Mouse (Mus musculus) intestine, postnatal 0 days (tissue): ENCODE data around the gene Tmem45a. TPM values are rescaled to one million over a fixed set of nuclear protein-coding genes. Genes with fewer than 3 reads are reported as not detected.

Source experiments
- ATAC-seq: fragments of 200-750 bp; cut with Nextera tagmentation; 2 replicates; pipeline ENCODE4 v1.8.0; 2017; ENCODE audit warnings: mild to moderate bottlenecking, moderate TSS enrichment, moderate library complexity
- H3K27ac ChIP-seq: fragments of 300-500 bp; sonication (generic); 2 replicates; pipeline ENCODE4 v1.5.1; 2014; ENCODE audit warnings: mild to moderate bottlenecking, low read depth, low read length, moderate library complexity
- H3K27me3 ChIP-seq: fragments of 300-500 bp; sonication (generic); replicated peaks from 2 replicates; pipeline ENCODE4 v1.6.1; 2014; ENCODE audit warnings: low read length, mixed read lengths; ENCODE audit not compliant: control insufficient read depth, insufficient read depth
- H3K36me3 ChIP-seq: fragments of 300-500 bp; sonication (generic); 2 replicates; pipeline ENCODE4 v1.6.1; 2014; ENCODE audit warnings: mild to moderate bottlenecking, moderate library complexity; ENCODE audit not compliant: control insufficient read depth, insufficient read depth
- H3K4me1 ChIP-seq: fragments of 300-500 bp; sonication (generic); replicated peaks from 2 replicates; pipeline ENCODE4 v1.6.1; 2014; ENCODE audit warnings: antibody characterized with exemption, low read length, mixed read lengths; ENCODE audit not compliant: control insufficient read depth, insufficient read depth
- H3K4me2 ChIP-seq: fragments of 300-500 bp; sonication (generic); replicated peaks from 2 replicates; pipeline ENCODE4 v1.6.1; 2014; ENCODE audit warnings: low read depth, mild to moderate bottlenecking, moderate library complexity
- H3K4me3 ChIP-seq: fragments of 300-500 bp; sonication (generic); 2 replicates; pipeline ENCODE4 v1.5.1; 2014; ENCODE audit warnings: low read depth, low read length
- H3K9ac ChIP-seq: fragments of 300-500 bp; sonication (generic); 2 replicates; pipeline ENCODE4 v1.6.1; 2014; ENCODE audit warnings: mild to moderate bottlenecking, low read depth, low read length
- H3K9me3 ChIP-seq: fragments of 300-500 bp; sonication (generic); 2 replicates; pipeline ENCODE4 v1.6.1; 2016; ENCODE audit warnings: mixed run types; ENCODE audit not compliant: control insufficient read depth
- CTCF ChIP-seq: sonication (generic); IDR thresholded peaks from 2 replicates; pipeline ENCODE4 v1.5.1; 2016; ENCODE audit warnings: low read depth, mild to moderate bottlenecking, control low read depth, antibody characterized with exemption, moderate library complexity
- WGBS: fragments of 180-500 bp; shearing (Covaris S2); extraction: QIAGEN DNeasy Blood & Tissue Kit; methylation state at CpG from one replicate; pipeline ENCODE4 v1.1.7; 2014; 5-methylcytosine and 5-hydroxymethylcytosine counted together
- polyA plus RNA-seq: library from polyadenylated mRNA; unstranded; fragments of >200 nt; fragmentation: Nextera tagmentation; extraction: Ambion mirVana; gene quantifications from 2 replicates; pipeline ENCODE4 v1.2.1, GENCODE M21; 2015

Tmem45a gene
- polyA plus RNA-seq, 1 experiment from 2014 or later: 6.1 TPM

DNA sequence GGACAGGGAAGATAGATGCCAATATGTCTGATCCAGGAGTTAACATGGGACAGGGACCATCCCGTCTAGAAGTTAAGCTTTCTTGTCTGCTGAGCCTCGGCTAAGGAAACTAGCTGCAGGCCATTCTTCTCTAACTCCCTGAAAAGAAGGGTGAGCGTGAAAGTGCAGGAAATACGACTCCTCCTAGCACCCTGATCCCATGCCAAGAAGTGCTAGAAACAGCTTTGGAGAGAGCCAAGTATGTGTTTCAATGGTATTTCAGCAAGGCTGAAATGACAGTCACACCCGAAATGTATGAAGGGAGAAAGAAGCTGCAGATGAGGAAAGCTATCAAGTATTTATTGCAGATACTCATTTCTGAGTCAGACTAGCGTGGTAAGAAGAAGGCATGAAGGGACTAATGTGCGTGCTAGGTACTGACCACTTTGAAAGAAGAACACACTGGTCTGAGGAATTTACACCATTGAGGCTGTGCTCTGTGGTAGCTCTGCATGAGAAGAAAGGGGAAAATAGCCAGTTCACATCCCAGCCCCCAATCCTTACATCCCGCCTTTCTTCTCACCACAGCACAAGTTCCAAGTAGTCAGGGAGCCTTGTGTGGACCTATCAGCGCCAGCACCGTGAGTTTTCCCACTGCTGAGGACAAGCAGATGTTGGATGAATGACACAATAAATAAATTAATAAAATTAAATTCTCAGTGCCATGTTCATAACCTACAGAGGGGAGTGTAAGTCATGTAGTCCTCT lies 33.0 kb downstream of the Tmem45a start:
- Histone ChIP-seq H3K36me3 (no peaks in the 10 kb centered on the region), H3K27ac (no peak overlapping the region), H3K4me2 (no peak overlapping the region), H3K27me3 (no peaks in the 10 kb centered on the region), H3K4me3 (no peak overlapping the region), H3K9ac (no peak overlapping the region), H3K9me3 (no peaks in the 10 kb centered on the region), H3K4me1 (no peaks in the 10 kb centered on the region)
- no peak for TF ChIP-seq CTCF
- WGBS: 63% methylated on average over 10 of the region's 10 CpGs
- no peak for ATAC-seq

DNA sequence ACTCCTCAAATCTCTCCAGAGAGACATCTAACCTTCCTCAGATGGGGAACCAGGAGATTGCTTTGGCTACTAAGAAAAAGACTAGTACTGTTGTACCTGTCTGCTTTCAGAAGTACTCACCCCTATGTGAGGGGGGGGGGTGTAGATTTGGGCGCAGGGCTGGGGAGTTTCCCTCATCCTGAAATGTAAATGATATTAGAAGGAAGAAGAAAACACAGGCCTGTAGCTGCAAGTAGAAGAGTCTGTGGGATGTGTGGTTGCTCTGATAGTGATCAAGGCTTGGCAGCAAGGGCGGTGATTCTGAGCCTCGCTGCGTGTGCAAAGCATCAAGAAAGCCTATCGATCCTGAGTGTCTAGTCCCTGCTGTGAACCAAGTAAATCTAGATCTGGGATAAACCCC lies 43.0 kb downstream of the Tmem45a start:
- Histone ChIP-seq H3K27me3 (no peaks in the 10 kb centered on the region), H3K4me3 (no peak overlapping the region), H3K4me2 (no peak overlapping the region), H3K27ac (no peak overlapping the region), H3K36me3 (no peaks in the 10 kb centered on the region), H3K9ac (no peak overlapping the region), H3K4me1 (no peaks in the 10 kb centered on the region), H3K9me3 (no peaks in the 10 kb centered on the region)
- WGBS: 87% methylated on average over 5 of the region's 5 CpGs
- ATAC-seq: no peak
- no peak for TF ChIP-seq CTCF

DNA sequence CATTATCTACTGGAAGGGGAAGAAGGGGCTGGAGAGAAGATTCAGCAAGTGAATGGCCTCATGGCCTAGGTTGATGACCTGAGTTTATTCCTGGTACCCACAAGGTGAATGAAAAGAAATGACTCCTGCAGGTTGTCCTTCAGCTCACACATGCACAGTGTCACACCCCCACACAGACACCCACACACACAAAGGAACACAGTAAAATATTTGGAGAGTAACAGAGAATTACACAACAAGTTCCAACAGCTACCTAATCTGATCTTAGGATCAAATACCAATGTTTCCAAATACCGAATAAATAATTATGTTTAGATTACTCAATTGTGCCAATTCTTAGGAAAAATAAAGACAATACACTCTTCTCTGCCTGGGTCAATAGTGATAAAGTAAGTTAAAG lies 52.7 kb downstream of the Tmem45a start:
- WGBS: 84% methylated on average over 1 of the region's 1 CpGs
- Histone ChIP-seq H3K27me3 (no peaks in the 10 kb centered on the region), H3K9me3 (no peaks in the 10 kb centered on the region), H3K4me2 (no peak overlapping the region), H3K36me3 (no peaks in the 10 kb centered on the region), H3K4me3 (no peak overlapping the region), H3K27ac (no peak overlapping the region), H3K4me1 (no peaks in the 10 kb centered on the region), H3K9ac (no peak overlapping the region)
- no peak for ATAC-seq
- TF ChIP-seq CTCF: no peak

DNA sequence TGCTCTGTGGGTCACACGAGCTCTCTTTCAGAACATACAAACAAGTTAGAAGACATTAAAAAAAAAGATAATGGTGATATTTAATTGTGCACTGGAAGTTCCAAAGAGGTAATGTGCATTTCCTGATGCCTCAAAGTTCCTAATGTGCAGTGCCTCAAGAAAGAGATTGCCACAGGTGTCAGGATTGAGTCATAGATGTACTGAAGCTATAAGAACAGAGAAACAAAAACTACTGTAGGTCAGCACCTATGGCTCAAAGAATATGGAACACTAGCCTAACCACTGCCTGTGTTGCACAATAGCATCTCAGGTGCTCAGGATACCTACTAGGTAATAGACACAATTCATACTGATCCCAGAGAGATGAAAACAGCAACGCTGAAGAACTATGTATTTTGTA lies 54.0 kb downstream of the Tmem45a start:
- H3K4me3 ChIP-seq: no peak overlapping the region
- H3K27me3 ChIP-seq: no peaks in the 10 kb centered on the region
- no peaks in the 10 kb centered on the region for H3K4me1 ChIP-seq
- no peaks in the 10 kb centered on the region for H3K9me3 ChIP-seq
- no peak overlapping the region for H3K9ac ChIP-seq
- no peak overlapping the region for H3K27ac ChIP-seq
- H3K36me3 ChIP-seq: no peaks in the 10 kb centered on the region
- TF ChIP-seq CTCF: no peak
- WGBS: 86% methylated on average over 2 of the region's 2 CpGs
- ATAC-seq: no peak
- no peak overlapping the region for H3K4me2 ChIP-seq

DNA sequence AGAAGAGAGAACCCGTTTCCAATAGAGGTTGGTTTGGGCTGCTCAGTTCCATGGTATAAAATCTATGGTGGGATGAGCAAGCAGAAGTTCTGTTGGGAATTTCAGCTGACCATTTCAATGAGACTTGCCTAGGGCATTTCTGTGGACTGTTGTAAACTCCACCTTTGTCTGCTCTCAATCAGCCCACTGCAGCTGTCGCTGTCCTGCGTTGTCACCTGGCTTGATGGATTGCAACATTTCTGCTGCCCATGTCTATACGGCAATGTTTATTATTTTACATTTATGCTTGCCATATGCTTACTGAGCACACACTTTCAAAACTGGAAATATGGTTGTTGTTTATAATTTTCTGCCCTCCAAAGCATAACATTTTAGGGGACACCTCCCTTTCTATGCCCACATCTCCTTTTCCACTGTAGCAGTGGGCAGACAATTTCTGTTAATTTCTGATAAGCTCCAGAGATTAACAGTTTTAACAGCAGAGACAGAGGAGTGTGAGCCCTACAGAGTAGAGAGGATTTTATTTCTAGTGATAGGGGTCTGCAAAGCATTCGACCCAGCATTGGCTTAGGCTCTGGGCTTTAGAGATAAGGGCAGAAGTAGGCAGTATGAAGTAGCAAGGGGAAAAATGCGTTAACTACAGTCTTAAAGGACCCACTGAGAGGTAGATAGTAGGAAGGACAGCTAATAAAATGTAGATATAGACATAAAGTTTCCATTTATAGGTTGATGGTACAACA lies 84.4 kb downstream of the Tmem45a start:
- H3K4me1 ChIP-seq: 0 out of 2 replicates have a peak, but pooled peaks cover 3% of the 10 kb centered on the region
- H3K27ac ChIP-seq: no peak overlapping the region
- TF ChIP-seq CTCF: no peak
- ATAC-seq: 0 out of 2 replicates have a peak, but pooled peaks have one; percentile 33
- H3K9me3 ChIP-seq: no peaks in the 10 kb centered on the region
- H3K4me3 ChIP-seq: no peak overlapping the region
- no peak overlapping the region for H3K4me2 ChIP-seq
- H3K9ac ChIP-seq: no peak overlapping the region
- WGBS: 41% methylated on average over 6 of the region's 6 CpGs
- H3K27me3 ChIP-seq: no peaks in the 10 kb centered on the region
- H3K36me3 ChIP-seq: no peaks in the 10 kb centered on the region

DNA sequence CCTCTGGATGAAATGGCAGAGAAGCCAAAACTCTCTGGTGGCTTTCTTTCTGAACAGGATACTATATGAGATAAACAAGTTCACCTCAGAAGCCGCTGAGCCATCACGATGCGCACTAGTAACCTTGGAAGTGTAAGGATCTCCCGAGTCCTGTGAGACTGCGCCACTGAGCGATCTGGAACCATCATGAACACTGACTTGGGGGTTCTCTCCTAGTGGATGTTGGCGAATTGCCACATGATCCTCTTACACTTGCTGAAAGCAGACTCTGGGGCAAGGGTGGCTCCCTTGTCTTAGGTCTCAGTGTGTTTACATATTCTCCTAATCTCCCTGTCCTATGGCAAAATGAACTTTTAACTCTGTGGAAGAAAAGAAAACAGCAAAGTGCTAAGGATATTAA lies 85.0 kb downstream of the Tmem45a start:
- no peaks in the 10 kb centered on the region for H3K27me3 ChIP-seq
- no peaks in the 10 kb centered on the region for H3K36me3 ChIP-seq
- WGBS: 83% methylated on average over 7 of the region's 7 CpGs
- no peak for TF ChIP-seq CTCF
- ATAC-seq: no peak
- H3K4me2 ChIP-seq: no peak overlapping the region
- 0 out of 2 replicates have a peak, but pooled peaks cover 3% of the 10 kb centered on the region for H3K4me1 ChIP-seq
- H3K27ac ChIP-seq: no peak overlapping the region
- no peak overlapping the region for H3K9ac ChIP-seq
- H3K9me3 ChIP-seq: no peaks in the 10 kb centered on the region
- H3K4me3 ChIP-seq: no peak overlapping the region
